Mouse (Mus musculus): ENCODE results near the gene Pygm. TPM values are rescaled to one million over a fixed set of nuclear protein-coding genes. Genes with fewer than 3 reads are reported as not detected.
A peak's percentile ranks its signal among the peaks of the same experiment; 100 is the strongest.

Gene Pygm
- total RNA-seq (2021) = 100 to 1,000 TPM in 1 of 2 experiments, 10 to 100 TPM in 1; 81.8 to 113 TPM
- long read RNA-seq, experiment 1, transcript Pygm-201 (20 exons, 2,874 nt) = major isoform, 19 of 39 reads
- long read RNA-seq, experiment 1, partial matches to known transcripts = 19 of 39 reads
- long read RNA-seq, experiment 1, other reads (novel, unspliced or antisense) = 0 of 39 reads
- long read RNA-seq, experiment 2, transcript Pygm-201 (20 exons, 2,874 nt) = major isoform, 40 of 58 reads
- long read RNA-seq, experiment 2, partial matches to known transcripts = 14 of 58 reads
- long read RNA-seq, experiment 2, other reads (novel, unspliced or antisense) = 4 of 58 reads

DNA sequence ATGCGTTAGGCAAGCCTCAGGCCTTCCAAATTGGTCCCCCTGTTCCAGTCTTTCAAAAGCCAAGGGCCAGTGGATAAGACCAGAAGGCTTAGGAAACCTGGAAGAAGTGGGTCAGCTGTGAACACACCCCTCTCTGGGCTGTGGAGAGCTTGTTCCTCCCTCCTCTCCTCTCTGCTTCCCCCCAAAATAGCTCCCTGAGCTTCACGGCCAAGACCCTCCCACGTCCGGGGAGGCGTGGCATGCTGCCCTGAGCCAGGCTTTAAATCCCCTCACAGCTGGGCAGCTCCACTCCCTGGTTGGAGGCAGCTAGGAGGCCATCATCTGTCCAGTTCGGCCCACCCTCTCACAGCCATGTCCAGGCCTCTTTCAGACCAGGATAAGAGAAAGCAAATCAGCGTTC lies at the start of gene Pygm:
TSS of gene Pygm (plus strand) at position 272 of the 400 bp plus-strand sequence.
- no peak for DNase-seq (ENCODE audit: low spot score in 2 of 2)

DNA sequence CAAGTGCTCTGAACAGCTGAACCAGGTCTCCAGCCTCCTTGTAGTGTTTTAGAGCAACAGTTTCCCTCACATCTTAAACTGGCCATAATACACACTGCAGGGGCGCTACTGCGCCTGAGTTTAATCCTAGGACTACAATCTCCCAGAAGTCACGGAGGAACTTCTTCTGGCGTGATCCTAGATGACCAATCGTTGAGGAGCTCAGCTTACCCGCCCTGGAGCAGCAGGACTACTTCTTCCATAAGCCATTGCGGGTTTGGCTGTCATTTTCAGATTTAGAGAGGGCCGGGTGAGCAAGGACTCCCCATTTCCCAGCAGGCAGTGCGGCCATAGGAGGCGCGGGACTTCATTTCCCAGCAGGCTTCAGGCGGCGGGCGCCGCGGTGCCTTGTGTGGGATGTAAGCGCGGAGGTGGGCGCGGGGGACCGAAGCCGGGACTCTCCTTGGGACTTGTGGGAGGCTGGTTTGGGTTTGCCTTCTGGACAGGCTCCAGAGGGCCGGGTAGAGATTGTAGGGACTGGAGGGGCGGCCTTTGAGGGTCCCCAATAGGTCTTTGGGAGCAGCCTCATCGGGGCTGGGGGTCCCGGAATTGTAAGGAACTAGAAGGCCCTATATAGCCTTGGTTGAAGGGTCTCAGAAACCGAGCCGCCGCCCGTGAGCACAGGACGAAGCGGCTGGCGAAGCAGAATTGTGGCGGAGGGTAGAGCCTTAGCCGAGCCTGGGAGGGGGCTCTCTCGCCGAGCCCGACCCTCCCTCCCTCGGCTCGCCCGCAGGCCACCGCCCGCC lies 49.3 kb upstream of the Pygm start, which contains the start of gene Men1:
TSS of gene Men1 (plus strand) at position 307 of the 785 bp plus-strand sequence.
- peak; percentile 70 to 83 for DNase-seq (ENCODE audit: low spot score in 2 of 2)

DNA sequence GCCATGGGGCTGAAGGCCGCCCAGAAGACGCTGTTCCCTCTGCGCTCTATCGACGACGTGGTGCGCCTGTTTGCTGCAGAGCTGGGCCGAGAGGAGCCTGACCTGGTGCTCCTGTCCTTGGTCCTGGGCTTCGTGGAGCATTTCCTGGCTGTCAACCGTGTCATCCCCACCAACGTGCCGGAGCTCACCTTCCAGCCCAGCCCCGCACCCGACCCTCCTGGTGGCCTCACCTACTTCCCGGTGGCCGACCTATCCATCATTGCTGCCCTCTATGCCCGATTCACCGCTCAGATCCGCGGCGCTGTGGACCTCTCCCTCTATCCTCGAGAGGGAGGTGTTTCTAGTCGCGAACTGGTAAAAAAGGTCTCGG lies 48.8 kb upstream of the Pygm start:
- DNase-seq (ENCODE audit: low spot score in 2 of 2) = no peak

DNA sequence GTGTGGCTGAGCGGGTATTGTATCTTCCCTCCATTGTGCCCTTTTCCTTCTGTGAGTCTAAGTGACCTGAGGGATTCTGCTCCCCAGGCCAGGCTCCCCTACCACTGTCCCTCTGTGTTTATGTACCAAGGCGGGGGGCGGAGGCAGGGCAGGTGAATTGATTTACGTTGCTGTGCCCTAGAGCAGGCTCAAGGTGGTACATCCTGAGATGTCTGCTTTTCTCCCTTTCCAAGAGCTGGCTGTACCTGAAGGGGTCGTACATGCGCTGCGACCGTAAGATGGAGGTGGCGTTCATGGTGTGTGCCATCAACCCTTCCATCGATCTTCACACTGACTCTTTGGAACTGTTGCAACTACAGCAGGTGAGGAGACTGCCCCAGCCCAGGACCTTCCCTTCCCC lies 47.3 kb upstream of the Pygm start:
- no peak for DNase-seq (ENCODE audit: low spot score in 2 of 2)

DNA sequence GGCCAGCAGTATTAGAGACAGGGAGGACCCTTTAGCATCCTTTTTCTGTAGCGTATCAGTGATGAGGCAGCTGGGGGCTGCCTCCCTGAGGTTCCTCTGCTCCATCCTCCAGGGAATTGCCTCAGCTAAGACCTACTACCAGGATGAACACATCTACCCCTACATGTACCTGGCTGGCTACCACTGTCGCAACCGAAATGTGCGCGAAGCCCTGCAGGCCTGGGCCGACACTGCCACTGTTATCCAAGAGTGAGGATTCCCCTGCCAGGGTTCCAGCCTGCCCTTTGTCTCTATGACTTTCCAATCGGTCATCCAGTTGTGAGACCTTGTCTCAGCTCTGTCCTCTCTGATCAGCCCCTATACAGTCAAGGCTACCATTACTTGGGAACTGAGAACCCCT lies 46.0 kb upstream of the Pygm start:
- no peak for DNase-seq (ENCODE audit: low spot score in 2 of 2)

DNA sequence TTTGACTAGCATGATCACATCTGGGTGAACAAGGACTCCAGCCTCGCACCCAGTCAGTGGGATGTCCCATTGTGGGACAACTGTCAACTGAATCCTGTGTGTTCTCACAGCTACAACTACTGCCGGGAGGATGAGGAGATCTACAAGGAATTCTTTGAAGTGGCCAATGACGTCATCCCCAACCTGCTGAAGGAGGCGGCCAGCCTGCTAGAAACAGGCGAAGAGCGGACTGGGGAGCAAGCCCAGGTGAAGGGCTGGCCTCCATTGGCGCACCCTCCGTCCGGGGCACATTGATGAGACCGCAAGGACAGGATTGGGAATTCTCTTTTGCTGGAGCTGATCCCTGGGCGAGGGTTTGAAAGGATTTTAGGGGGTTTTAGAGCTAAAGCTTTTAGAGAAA lies 45.5 kb upstream of the Pygm start:
- no peak for DNase-seq (ENCODE audit: low spot score in 2 of 2)

DNA sequence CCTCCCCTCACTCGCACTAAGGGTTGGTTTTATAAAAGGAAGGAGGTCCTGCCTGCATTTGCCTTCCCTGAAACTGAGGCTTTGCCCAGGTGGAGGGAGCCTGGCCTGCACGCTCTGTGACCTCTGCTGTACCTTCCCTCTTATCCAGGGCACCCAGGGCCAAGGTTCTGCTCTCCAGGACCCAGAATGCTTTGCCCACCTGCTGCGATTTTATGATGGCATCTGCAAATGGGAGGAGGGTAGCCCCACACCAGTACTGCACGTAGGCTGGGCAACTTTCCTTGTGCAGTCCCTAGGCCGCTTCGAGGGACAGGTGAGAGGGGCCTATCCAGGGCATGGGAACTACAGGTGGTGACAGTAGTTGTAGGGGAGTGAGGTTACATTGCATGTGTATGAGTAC lies 45.0 kb upstream of the Pygm start:
- DNase-seq (ENCODE audit: low spot score in 2 of 2) = no peak

DNA sequence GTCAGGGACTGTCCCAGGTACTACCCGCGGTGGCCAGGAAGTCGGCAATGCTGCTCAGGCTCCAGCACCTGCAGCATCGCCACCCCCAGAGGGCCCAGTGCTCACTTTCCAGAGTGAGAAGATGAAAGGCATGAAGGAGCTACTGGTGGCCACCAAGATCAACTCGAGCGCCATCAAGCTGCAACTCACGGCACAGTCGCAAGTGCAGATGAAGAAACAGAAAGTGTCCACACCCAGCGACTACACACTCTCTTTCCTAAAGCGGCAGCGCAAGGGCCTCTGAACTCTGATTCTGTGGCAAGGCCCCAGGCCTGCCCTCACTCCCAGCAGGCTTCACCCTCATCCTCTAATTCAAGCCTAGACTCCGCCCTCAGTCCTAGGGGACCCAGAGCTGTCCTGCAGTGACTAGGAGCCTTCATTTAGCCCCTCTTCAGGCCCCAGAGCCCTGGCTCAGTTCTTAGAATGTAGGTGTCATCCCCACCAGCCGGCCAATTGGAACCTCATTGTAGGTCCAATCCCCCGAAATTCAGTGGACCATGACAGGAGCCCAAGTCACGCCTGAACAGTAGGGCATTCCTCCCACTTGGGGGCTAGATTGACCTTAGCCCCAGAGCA lies 44.2 kb upstream of the Pygm start:
- DNase-seq (ENCODE audit: low spot score in 2 of 2) = no peak

DNA sequence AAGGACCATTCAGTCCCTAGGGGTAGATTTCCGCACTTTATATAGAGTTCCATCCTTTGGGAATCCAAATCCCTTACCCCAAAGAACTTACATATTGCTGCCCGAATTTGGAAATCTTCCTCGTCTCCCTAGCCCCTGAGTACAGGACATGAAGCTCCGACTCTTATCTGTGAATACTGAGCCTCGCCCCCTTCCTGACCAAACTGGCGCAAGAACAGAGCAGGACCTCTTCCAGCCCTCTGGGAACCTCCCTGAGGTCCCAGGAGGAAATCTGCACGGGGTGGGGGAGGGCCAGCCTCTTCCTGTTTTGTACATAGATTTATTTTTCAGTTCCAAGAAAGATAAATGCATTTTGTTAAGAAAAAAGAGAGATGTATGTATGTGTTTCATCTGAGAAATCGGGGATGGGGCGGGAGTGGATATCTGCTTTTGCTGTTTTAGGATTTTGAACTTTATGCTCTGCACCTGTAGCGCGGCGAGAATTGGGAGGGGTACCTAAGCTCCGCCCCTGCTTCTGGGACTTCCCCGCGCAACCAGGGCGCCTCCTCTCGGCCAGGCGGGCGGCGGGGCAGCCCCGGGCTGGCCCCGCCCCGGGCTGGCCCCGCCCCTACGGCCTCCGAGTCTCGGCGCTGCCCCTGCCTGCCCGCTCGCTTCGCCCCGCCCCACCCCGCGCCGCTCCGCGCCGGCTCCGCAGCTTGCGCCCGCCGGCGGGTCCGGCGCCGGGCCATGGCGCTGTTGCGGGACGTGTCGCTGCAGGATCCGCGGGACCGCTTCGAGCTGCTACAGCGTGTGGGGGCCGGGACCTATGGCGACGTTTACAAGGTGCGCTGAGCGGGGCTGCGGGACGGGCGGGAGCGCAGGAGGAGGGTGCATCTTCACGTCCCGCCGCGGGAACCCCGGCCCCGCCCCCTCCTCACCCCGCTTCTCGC lies 43.4 kb upstream of the Pygm start, which contains the start of gene Map4k2:
TSS of gene Map4k2 (plus strand) at position 612 of the 929 bp plus-strand sequence.
- peak; percentile 77 to 79 for DNase-seq (ENCODE audit: low spot score in 2 of 2)

DNA sequence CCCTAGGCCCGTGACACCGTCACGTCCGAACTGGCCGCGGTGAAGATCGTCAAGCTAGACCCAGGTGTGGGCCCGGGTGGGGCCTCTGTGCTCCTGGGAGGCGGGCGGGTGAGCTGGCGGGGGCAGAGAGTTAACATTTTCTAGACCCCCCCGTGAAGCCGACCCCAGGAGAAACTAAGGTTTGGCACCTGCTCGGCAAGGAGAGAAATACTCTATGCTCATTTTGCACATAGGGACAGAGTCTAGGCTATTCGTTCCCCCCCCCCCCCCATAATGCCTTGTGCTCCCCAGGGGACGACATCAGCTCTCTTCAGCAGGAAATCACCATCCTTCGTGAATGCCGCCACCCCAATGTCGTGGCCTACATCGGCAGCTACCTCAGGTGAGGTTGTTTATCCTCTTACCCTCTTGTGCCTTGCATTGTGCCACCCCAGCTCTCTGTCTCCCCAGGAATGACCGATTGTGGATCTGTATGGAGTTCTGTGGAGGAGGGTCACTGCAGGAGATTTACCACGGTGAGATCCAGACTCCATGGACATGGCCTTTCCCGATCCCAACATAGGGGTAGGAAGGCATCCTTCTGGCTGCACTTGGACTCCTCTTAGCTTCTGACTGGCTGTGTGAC lies 42.6 kb upstream of the Pygm start:
- DNase-seq (ENCODE audit: low spot score in 2 of 2) = no peak

DNA sequence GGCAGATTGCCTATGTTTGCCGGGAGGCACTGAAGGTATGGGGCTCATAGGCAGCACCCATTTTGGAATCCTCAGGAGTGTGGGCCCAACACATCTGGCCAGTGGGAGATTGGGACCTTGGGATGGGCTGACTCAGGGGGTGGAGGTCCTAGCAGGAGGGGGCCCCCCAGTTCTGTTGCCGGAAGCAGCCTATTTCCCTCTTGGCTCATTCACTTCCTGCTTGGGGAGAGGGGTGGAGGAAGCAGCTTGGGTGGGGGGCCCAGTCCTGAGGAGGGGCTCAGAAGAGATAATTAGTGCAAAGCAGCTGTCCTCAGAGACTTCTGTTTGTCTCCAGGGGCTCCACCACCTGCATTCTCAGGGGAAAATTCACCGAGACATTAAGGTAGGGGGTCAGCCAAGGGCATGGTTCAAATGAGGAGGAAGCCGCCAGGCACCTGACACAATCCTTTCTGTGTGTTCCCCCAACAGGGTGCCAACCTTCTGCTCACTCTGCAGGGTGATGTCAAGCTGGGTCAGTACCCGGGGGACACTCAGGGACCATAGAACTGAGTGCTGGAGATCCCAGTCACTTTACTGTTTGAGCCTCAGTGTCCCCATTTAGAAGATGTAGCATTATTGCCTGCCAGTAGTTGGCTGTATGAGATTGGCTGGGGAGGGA lies 41.8 kb upstream of the Pygm start:
- DNase-seq (ENCODE audit: low spot score in 2 of 2) = no peak

DNA sequence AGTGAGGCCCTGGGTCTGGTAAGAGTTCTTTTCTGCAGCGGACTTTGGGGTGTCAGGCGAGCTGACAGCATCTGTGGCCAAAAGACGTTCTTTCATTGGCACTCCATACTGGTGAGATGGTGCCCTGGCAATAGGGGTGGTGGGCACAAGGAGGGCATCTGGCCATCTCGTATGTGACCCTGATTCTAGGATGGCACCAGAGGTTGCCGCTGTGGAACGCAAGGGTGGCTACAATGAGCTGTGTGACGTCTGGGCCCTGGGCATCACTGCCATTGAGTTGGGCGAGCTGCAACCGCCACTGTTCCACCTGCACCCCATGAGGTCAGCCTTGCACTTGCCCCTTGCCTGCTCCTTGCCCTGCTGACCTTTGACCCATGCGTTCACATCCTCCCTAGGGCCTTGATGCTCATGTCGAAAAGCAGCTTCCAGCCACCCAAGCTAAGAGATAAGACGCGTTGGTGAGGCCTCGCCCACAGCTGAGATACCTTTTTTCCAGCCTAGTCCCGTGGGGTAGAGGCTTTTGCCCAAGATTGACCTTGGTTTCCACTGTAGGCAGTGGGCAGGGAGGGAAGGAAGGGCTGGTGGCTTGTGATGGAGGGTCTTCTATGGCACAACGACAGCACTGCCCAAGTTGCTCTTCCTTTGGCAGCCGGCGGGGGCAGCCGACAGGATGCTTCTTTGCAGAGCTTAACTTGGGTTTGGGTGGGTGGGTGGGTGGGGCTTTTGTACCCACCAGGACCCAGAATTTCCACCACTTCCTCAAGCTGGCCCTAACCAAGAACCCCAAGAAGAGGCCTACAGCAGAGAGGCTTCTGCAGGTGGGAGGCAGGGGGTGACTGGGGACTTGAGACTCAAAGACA lies 40.9 kb upstream of the Pygm start:
- no peak for DNase-seq (ENCODE audit: low spot score in 2 of 2)

DNA sequence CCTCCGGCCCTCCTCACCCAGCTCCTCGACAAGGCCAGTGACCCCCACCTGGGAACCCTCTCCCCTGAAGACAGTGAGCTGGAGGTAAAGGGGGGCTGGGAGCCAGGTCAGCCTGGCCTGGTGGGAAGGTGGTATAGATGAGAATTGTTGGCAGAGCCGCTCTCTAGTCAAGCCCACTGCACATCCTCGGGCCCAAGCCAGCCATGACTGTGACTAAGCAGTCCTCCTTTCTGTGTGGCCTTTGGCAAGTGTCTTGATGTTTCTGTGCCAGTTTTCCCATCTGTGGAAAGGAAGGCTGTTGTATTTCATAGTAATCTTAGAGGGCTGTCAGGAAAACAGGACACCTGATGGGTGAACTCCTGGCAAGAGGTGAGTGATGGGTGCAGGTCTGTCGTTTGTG lies 40.2 kb upstream of the Pygm start:
- DNase-seq (ENCODE audit: low spot score in 2 of 2) = no peak

DNA sequence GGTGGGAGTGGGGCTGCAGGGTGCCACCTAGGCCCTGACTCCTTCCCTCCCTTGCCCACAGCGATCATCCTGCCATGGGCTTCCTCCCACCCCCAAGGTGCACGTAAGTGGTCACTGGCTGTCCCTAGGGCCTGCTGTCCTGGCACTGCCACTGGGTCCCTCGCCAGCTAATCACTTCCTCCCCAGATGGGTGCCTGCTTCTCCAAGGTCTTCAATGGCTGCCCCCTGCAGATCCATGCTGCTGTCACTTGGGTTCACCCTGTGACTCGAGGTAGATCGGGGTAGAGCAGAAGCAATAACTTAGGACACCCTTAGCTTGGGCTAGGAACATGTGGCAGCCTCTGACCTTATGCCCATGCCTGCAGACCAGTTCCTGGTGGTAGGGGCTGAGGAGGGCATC lies 38.2 kb upstream of the Pygm start:
- DNase-seq (ENCODE audit: low spot score in 2 of 2) = no peak

DNA sequence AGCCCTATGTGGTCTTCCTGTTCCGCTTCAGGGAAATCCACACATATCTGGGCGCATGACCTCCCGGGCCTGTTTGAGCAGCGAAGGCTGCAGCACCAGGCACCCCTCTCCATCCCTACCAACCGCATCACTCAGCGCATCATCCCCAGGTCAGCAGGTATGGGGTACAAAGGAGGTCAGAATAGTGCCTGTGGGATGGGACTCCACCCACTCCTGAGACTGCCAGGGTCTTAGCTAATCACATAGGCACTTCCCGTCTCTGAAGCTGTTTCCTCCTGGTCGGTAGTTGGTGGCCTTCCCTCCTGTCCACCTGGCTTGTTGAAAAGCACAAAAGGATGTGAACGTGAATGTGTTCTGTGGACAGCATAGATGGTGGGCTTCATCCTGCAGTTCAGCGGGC lies 37.5 kb upstream of the Pygm start:
- no peak for DNase-seq (ENCODE audit: low spot score in 2 of 2)

DNA sequence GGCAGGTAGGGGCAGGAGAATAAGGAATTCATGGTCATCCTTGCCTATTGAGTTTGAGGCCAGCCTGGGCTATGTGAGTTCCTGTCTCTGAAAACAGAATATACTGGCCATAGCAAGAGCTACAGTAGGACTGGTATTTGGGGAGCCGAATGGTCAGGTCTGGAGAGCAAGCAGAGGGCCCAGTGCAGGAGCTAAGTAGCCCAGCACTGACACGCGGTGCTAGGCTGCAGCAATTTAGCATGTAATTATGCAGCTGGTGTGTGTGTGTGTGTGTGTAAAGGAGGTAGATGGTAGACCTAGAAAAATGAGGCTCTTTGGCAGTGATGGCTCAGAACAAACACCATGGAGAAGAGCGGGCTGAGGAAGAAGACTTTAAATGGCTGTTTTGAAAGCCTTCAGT lies 36.6 kb upstream of the Pygm start:
- DNase-seq (ENCODE audit: low spot score in 2 of 2) = no peak

DNA sequence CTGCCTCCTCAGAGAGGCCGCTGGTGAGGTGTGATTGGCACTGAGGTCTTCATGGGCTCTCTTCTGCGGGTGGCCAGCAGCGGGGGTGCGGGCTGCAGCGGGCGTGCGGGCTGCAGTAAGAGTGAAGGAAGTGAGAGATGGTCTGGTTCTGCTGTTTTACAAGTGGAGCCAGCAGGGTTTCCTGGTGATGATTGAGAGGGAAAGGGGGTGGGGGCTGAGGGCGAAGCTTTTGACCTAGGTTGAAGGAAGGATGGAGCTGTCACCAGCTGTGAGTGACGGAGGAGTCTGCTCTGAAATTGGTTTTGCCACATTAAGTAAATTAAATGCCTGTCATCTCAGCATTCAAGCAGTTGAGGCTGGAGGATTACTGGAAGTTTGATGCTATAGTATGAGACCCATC lies 35.5 kb upstream of the Pygm start:
- DNase-seq (ENCODE audit: low spot score in 2 of 2) = no peak

DNA sequence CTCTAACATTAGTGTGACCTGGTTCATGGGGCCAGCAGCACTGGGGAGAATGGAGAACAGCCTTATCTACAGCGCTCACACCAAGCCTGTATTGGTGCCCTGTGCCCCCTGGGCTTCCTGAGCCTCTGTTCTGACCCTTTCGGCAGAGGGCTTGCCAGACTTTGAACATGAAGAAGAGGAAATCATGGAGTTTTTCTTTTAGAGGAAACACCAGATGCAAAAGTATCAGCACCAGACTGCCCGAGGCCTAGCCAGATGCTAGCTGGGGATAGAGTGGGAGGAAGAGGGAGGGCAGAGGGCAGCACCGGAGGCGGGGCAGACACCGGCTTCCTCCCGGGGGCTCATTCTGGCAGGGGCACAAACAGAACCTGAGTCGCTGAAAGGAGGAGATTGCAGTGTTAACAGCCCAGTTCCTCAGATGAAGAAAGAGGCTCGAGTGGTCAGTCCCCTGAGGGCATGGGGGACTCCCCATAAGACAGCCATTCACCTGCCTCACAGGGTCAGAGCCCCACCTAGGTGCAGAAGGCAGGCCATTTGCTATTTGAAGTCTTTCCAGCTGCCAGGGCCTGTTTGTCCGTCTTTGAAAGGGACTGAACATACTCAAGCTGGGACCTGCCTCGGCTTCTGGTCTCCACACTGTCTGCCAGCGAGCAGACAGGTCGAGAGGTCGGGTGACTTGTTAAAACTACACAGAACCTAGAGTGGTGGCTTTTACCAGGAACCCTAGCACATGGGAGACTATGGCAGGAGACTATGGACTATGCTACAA lies 34.8 kb upstream of the Pygm start:
- DNase-seq (ENCODE audit: low spot score in 2 of 2) = no peak
